Mouse (Mus musculus) heart, postnatal 10 days (tissue): ENCODE data around the gene Igfbpl1. TPM values are rescaled to one million over a fixed set of nuclear protein-coding genes. Genes with fewer than 3 reads are reported as not detected.

Experiments used
- DNase-seq, 2 experiments: peaks; one replicate each; pipeline ENCODE4 v3.0.0; 2021
- intact Hi-C: fragments of 180-260 bp; cut with DNase I; formaldehyde crosslinking; loops from one replicate; pipeline ENCODE4 v1.15.1; 2025
- total RNA-seq, 2 experiments: library from RNA; stranded (reverse); gene quantifications; 2 replicates each; pipeline ENCODE4 v1.2.3; 2021

Igfbpl1 gene
- 1 to 10 TPM; 2.6 to 3.8 TPM for total RNA-seq

DNA sequence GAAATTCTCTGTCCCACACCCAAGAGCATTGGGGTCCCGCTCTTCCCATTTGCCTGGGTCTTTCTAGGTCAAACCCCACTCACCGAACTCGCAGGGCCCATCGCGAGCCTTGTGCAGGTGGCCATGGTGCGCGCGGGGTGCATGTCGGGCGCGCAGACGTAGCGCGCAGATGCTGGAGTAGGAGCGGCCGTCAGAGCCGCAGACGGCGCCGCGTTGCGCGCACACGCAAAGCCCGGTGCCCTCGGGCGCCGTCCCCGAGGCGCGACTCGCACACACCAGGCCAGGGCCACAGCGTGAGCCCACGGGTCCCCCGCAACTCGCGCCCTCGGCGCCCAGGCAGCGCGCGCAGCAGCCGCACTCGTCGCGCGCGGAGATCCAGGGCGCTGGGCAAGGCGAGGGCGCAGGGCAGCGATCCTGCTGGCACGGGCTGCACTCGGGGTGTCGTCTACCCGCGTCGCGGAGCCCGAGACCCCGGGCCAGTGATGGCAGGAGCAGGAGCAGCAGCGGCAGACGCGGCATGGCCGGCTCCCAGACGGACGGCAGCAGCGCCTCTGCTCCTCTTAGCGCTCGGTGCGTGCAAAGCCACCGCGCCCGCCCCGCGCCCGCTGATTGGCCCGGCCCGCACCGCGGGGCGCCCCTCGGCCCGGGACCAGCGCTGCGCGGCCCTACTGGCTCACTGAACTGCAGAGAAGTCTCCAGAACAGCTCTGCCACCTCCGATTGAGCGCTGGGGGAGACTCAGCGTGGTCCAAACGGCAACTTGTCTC, at the start of gene Igfbpl1:
Gene Igfbpl1, minus strand, starts transcription at position 649 of the 766 bp plus-strand sequence.
- peak; percentile 21 to 24 for DNase-seq

DNA sequence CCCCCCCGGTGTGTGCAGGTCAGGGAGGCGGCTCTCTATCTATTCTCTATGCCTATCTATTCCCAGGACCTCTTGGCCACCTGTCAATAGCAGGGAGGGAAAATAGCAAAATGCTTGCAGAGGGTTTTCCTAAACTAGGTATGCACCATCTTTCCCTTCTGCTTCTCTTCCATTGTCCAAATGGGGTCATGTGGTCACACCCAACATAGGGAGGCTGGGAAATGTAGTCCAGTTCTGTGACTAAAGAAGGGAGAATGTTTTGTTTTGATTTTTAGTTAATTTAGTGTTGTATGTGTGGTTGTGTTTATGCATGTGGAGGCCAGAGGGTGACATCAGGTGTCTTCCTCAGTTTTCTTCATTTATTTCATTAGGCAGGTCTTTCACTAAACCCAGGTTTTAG, 45.4 kb upstream of the Igfbpl1 start:
- intact Hi-C loops, result no loop called here
- no peak for DNase-seq

More for the DNA sequence above, at the start of gene Igfbpl1:
- intact Hi-C loops, result no loop called here

DNA sequence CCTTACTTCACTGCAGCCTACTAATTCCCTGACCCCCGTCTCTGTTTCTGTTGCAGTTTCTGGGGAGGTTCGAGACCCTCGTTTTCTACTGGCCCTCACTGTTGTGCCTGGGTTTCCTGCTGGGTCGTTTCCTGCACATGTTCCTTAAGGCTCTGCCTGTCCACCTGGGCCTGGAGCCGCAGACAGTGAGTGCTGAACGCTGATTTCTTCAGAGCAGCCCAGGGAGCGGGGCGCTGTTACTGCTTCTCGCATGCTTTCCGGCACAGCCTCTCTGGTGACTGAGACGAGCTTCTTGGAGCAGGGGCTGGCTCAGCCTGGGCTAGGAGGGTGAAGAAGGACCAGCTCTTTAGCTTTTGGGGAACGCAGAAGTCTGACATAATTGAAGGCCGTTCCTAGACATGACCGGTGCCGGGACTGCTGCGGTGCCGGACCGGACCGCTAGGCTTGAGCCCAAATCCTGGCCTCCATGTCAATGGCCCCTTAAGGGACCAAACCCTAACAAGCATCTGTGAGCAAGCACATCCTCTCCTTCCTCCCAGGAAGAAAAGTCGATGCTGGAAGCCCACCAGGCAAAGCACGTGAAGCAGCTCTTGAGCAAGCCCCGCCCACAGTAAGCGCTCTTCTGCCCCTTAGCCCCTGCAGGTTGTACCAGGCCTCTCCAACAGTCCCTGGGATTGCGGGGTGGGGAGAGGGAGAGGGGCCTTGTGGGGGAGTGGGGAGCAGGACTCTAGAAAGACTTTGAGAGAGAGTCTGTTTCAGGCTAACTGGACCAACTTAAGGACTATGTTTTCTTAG, 42.5 kb upstream of the Igfbpl1 start:
- intact Hi-C loops, result no loop called here

DNA sequence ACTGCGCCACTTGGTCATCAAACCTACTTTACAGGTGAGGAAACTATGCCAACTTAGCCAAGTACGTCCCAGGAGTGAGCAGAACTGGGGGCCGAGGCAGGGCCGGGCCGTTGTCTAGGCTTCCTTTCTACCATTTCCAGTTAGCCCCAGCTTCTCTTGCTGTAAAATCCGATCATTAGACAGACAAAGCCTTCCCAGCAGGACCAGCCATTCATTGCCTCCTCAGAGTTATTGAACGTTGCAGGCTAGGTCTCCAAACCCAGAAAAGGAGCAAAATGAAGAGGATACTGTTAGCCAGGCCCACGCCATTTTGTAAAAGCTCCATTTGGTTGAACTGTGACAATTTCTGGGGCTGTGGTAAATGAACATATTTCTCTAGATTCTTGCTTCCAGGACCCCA, 40.7 kb upstream of the Igfbpl1 start:
- intact Hi-C loops, result no loop called here
- DNase-seq, result no peak

More for the DNA sequence above, 42.5 kb upstream of the Igfbpl1 start:
- no peak for DNase-seq

DNA sequence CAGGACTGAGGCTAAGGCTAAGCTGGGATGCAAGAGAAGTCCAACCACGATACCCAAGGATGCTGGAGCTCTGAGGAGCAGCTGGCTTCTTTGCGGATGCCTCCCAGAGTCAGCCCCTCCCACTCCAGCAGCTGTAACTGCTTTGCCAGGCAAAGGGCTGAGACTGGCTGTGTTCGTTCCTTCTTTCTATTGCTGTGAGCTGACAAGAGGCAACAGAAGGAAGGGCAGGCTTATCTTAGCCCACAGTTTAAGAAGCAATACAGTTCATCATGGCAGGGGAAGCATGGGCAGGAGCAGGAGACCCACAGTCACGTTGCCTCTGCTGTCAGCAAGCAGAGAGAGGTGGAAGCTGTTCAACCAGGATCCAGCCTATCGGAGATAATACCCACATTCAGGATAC, 34.4 kb upstream of the Igfbpl1 start:
- intact Hi-C loops, result no loop called here
- DNase-seq, result no peak

DNA sequence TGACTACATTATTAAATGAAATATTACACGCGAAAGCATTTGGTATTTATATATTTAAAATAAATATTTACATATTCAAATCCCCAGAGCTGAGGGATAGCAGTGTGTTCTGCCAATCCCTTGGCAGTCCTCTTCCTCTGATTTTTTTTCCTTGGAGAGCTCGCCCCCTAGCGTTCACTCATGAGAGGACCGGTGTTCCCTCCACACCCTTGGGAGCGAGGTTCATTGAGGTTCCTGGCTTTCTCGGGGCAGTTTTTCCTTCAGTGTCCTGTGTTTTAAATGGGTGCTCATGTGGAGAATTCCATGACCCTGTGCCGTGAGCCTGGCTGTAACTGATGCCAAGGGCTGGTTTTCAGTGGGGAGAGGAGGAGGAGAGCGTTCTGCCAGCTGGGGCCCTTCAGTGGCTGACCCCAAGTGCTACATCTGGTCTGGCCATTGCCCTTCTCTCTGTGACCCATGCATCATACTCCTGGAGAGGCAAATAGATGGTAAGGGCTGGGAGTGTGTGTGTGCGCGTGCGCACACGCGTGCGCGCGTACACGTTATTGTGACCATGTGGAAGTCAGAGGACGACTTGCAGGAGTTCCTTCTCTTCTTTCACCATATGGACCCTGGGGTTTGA, 29.2 kb upstream of the Igfbpl1 start:
- peak; percentile 81 to 90 for DNase-seq
- intact Hi-C loops, result loop anchor here (2.0 to 10.0 kb wide), 7 partner anchors 35 to 841 kb away; partner anchors contain the start of genes Polr1e and Zbtb5

DNA sequence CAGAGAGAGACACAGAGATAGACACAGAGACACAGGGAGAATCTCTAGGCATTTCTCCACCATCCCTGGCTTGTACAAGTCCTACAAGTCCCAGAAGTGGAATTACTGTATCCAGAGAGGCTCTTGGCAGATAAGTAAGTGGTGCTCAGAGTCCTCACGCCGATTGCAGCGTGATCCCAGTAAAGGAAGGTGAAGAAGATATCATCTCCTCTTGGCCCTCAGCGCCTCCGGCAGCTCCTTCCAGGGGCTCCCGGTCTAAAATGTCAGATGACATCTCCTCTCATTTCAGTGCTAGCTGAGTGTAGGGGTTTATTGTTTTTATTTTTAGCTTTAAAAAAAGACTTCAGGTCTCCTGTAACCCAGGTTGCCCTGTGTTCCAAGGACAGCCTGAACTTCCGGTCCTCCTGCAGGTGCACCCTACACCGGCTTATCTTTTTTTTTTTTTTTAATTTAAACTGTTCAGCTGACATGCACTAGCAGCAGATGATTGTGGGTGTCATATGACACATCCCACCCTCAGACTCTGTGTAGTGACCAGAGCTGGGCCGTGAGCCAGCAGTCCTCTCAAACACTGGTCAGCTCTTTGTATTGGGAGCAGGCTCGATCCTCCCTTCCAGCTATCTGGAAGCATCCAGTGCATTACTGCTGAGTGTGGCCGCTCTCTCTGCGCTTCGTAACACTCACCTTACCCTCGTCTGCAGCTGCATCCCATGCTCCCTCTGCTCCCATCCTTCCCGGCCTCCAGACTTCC, 26.9 kb upstream of the Igfbpl1 start:
- intact Hi-C loops, result loop anchor here (2.0 to 10.0 kb wide), 5 partner anchors 33 to 839 kb away; partner anchors contain the start of genes Polr1e and Zbtb5
- DNase-seq, result no peak

DNA sequence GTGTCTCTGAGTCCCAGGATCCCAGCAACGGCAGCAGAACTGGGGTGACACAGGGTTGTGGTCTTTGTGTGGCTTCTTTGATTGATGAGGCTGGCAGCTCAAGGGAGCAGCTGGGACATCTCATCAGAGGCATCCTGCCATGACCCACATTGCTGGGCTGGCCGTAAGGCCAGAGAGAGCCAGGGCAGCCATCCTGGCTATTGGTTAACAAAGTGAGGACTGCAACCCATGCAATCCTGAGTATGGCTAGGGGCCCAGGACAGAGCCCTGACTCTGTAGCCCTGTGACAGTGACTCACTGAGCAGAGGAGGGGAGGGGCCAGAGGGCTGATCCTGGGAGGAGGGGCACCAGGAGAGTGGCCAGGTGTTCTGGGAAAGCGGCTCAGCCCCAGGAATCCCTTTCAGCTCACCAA, 24.9 kb upstream of the Igfbpl1 start:
- intact Hi-C loops, result loop anchor here (10.0 kb wide), 2 partner anchors 67 to 837 kb away; partner anchors contain the start of genes Polr1e and Zbtb5
- no peak for DNase-seq

DNA sequence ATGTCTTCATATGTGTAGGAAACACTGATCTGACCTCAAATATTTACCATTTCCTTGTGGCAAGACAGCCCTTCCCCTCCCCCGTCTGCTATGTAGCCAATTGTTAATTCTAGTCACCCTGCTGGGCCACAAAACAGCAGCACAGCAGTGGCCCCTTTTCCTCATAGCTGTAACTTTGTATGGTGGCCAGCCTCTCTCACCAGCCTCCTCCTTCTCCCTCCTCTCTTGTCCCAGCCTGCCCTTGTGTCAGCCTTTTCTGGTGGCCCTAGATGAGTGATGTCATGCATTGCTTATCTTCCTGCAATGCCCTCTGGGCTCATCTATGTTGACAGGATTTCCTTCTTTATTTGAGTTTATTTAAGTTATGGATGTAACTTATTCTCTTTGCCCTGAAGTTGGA, 22.7 kb upstream of the Igfbpl1 start:
- intact Hi-C loops, result no loop called here
- DNase-seq, result no peak

DNA sequence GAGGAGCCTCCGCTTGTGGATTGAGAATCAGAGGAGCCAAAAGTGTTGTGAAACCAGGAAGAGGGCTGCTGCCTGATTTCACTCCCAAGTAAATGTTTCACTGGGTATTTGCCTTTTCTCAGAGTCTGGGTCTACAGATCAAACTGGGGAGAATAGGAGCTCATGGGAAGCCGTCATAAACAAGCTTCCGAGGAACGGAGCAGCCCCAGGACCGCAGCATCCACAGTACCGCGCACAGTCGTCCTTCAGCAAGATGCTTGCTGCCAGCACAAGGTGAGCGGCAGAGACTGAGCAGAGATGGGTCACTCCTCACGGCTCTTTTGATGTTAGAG, 22.1 kb upstream of the Igfbpl1 start:
- intact Hi-C loops, result no loop called here

DNA sequence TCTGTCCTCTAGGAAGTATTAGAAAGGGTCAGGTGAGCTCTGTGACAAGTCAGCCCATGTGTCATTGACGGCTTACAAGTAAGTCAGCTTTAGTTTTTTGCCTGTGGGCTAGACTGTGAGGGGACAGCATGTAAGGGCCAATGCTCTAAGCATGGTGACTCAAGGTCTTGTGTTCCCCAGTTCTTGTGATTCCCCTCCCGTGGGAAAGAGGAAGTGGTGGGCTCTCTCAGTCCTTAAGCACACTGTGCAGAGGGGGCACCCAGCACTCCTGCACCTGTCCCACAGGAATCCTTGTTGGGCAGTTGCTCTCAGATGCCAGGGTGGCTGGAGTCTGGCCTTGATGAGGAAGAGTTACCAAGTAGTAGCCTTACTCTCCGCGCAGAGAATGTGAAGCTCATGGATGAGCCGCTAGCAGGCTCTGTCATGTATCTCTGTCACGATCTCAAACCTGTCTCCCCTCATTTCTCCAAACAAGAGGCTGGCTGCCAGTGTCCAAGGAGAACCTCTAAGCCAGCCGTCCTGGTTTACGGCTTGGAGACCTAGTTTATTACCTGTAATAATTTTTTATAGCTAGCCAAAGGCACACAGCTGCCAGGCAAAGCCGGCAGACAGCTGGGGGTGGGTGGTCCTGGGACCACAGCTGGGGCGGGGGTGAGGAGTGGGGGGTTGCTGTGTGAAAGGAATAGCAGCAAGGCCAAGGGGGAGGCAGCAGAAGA, 21.5 kb upstream of the Igfbpl1 start, which contains the start of gene Stra6l:
Gene Stra6l, plus strand, starts transcription at position 556 of the 716 bp plus-strand sequence.
- DNase-seq, result no peak
- intact Hi-C loops, result no loop called here

More for the DNA sequence above, 22.1 kb upstream of the Igfbpl1 start:
- no peak for DNase-seq

DNA sequence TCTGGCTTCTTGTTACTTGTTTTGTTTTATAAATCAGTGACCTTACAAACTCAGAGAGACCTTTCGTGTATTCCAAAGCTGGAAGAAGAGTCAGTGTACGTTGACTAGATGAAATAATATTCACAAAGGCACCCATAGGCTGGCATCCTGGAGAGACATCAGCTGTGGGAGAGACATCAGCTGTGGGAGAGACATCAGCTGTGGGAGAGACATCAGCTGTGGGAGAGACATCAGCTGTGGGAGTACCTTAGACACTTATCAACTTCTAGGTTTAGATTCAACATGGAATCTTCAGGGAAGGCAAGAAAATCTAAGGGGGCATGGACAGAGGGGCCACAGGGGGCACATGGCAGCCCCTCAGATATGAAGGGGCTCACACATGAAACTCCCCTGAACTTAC, 19.5 kb upstream of the Igfbpl1 start:
- DNase-seq, result no peak
- intact Hi-C loops, result no loop called here

DNA sequence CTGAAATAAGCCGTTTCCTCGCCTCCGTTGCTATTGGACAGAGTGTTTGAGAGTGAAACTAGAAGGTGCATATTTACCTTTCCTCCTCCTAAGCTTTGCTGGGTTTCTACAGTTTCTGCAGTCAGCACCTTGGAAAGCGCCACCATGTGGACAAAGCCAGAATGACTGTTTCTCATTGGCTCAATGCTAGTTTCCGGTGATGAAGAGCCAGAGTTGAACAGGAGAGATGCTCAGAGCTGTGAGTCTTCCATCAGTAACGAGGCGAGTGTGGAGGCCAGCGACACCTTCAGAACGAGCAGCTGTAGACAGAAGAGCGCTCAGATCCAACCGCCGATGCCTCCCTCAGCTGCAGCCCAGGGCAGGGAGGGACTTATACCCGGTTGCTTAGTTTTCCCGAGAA, 17.6 kb upstream of the Igfbpl1 start:
- DNase-seq, result peak; percentile 32 to 58
- intact Hi-C loops, result no loop called here

DNA sequence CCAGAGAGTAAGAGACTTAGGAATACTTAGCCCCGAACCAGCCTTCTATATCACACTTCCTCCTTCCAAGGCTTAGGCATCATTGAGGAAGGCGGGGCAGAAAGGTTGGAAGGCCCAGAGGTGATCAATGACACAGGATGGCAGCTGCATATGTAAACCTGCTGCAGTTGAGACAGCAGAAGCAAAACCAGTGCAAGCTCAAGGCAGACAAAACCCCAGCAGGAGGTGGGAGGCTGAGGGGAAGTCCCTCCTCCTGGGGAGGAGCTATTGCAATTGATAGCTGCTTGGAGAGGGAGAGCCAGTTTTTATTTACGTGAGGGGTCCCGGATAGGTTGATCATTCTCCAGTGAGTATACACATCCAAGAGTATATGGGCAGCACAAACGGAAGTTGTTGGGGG, 6.7 kb upstream of the Igfbpl1 start:
- intact Hi-C loops, result no loop called here
- DNase-seq, result no peak

DNA sequence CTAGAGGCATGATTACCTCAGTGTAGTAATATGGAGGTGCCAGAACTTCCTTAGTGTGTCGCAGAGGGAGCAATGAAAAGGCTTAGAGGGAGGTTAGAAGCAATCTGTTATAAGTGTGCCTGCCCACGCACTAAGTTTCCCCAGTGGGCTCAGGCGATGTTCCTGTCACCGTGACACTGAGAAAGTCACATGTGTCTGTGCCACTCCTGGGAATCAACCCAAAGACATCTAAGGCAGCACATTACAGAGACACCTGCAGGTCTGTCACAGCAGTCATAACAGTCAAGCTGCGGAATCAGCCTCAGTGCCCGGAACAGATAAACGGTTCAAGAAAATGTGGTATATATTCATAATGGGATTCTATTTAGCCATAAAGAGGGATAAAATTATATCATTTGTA, 5.3 kb upstream of the Igfbpl1 start:
- no peak for DNase-seq
- intact Hi-C loops, result no loop called here

DNA sequence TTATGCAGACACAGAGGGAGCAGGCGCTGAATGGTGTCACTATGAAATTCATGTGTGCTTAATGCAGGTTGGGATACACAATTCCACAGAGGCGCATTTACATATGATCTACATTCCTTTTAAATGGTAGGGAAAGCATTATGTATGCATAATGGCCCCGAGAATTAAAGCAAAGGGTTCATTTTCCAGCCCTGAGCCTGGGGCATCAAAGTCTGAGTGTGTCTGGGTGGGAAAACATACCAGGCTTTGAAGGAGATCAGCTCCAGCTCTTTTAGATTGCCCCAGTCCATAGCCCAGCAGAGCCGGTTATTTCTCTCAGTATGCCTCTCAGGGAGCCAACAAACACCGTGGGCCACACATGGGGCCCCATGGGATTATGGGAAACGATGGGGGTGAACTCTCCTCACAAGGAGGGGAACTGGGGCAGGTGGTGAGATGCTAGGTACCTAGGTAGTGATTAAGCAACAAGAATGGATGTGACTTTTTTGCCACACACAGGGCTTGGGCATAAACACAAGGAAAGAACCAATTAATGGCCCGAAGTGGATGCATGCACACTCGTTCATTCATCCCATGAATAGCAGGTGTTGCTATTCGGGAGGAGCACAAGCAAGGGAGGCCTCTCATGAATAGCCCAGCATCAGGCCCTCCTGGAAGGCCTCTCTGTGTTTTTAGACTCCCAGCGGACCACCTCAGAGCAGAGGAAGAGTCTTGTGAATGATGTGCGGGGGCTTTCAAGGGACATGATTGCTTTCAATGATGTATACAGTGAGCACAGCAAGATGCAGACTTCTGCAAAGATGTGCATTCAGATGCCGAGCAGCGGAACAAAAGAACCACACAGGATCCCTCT, 3.4 kb upstream of the Igfbpl1 start:
- DNase-seq, result no peak
- intact Hi-C loops, result no loop called here

DNA sequence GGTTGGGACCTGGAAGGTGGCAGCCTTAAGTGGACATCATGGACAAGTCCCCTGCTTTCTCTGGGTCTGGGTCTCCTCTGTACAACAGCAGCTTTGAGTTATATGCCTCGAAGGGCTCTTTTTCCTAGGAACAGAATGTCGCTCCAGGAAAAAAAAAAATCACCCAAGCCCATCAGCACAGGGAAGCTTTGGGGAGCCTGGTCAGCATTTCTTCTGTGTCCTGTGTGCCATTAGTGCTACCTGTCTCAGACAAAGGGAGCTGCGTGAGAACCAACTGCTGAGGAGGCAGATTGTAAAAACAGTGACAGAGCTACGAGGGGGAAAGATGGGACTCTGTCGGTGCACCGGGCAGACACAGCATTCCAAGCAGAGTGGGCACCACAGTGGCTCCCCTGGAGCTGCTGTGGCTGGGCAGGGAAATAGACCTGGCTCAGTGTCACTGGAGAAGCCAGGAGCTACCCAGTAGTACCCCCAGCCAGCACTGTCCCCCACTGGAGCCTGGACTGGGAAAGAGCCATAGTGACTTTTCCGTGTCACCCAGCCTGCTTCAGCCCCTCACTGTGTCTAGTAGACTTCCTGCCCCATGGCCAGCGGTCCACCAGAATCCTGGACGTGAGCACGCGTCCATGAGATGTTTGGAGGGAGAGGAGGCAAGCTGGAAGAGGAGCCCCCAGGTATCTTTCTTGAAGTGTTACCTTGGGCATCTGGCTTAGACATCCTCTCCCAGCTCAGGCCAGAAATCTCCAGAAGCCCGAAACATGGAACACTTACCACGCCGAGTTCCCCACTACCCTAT, 1.8 kb downstream of the Igfbpl1 start:
- intact Hi-C loops, result no loop called here
- DNase-seq, result no peak

DNA sequence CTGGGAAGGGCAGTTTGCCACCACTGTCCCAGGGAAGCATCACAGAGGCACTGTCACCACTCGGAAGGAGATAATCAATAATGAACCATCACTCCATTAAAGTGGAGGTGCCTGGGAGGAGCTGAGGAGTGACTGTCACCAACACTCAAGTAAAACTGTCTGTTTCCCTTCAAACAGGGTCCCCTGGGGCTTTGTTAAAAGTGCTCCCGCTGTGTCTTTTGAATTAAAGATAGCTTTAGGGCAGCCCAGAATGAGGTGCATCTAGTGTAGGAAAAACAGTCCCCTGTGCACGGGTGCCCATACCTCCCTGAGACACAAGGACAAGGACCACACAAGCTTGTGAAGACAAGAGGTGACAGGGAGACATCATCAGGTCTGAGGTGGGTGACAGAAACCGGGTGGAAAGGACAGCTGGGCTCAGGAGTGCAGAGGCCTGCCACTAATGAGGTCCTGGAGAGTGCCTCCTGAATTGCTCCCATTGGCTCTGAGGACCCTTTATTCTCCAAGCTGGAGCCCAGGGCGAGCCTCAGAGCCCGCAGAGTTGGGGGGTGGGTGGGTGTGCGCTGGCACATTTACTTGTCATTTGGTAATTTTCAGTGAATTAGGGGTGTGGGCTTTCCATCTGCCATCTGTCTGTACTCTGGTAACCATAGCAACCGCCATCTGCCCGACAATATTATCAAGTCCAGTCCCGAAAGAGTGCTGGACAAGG, 2.5 kb downstream of the Igfbpl1 start:
- no peak for DNase-seq
- intact Hi-C loops, result no loop called here
